In the genomic region with DNA sequence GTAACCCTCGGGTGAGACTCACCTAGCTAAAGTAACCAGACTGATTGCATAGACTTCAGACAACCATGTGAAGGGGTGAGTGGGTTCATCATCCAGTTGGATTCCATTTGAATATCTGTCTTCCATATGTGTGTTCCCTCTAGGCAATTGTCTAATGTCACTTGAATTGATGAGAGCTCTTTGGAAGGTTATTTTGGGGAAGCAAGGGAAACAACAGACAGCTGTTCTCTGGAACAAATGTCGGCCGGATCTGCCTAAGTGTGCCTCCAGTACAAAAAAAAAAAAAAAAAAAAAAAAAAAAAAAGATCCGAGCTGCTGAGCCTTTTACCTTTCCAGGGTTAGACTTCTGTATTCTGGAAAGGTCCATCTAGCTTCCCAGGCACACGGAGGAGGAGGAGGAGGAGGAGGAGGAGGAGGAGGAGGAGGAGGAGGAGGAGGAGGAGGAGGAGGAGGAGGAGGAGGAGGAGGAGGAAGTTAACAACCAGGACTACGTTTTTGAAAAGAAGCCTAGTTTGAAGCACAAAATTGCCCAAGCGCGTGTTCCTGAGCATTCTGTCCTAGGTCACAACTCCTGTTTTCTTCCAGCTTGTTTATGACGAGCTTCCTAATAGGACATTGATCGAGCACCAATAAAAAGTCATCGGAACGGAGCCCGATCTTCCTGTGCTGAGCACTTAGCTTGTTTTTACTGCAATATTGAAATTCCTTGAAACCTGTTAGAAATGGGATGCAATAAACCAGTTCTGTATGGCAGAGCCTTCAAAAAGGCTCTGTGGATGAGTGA, we compare ENCODE assay signal across 27 mouse cellular contexts. TPM values are rescaled to one million over a fixed set of nuclear protein-coding genes. Genes with fewer than 3 reads are reported as not detected.
"Had no signal": no experiment of that assay in that cellular context is flagged by ENCODE, and none has a peak within 500 bp of the region (broad histone marks: within the 10 kb centered on the region; RNA-seq: fewer than 3 reads in every experiment).

No protein-coding gene starts in this region.

- H3K9me3 ChIP-seq: intestine, embryonic 15.5 days; limb, embryonic 10.5 days; limb, embryonic 13.5 days; liver, embryonic 12.5 days; liver, embryonic 15.5 days; neural tube, embryonic 12.5 days; neural tube, embryonic 15.5 days; stomach, embryonic 15.5 days had no signal

- H3K9ac ChIP-seq: intestine, embryonic 15.5 days; limb, embryonic 13.5 days; liver, embryonic 12.5 days; liver, embryonic 15.5 days; neural tube, embryonic 12.5 days; neural tube, embryonic 15.5 days; stomach, embryonic 15.5 days had no signal

- DNase-seq: kidney, adult 18-20 months; kidney, postnatal 10 days; liver; midbrain, embryonic 14.5 days; right cerebral cortex, adult 18-20 months; right cerebral cortex, postnatal 25 days; spleen, adult 18-20 months; thymus, adult 2 months; thymus, postnatal 14 days; thymus, postnatal 4 days had no signal

- ATAC-seq: intestine, embryonic 15.5 days; liver, embryonic 12.5 days had no signal

- H3K4me1 ChIP-seq: intestine, embryonic 15.5 days; limb, embryonic 13.5 days; liver, embryonic 12.5 days; liver, embryonic 15.5 days; stomach, embryonic 15.5 days had no signal

- H3K36me3 ChIP-seq: intestine, embryonic 15.5 days; limb, embryonic 10.5 days; limb, embryonic 13.5 days; liver, embryonic 12.5 days; liver, embryonic 15.5 days; neural tube, embryonic 12.5 days; neural tube, embryonic 15.5 days; stomach, embryonic 15.5 days had no signal

- H3K4me2 ChIP-seq: intestine, embryonic 15.5 days; limb, embryonic 13.5 days; liver, embryonic 12.5 days; liver, embryonic 15.5 days; midbrain, embryonic 11.5 days; neural tube, embryonic 12.5 days; neural tube, embryonic 15.5 days; stomach, embryonic 15.5 days had no signal

- H3K27ac ChIP-seq: intestine, embryonic 15.5 days; limb, embryonic 10.5 days; limb, embryonic 13.5 days; liver, embryonic 12.5 days; liver, embryonic 15.5 days; neural tube, embryonic 12.5 days; neural tube, embryonic 15.5 days; stomach, embryonic 15.5 days had no signal

- H3K4me3 ChIP-seq: intestine, embryonic 15.5 days; limb, embryonic 10.5 days; limb, embryonic 13.5 days; liver, embryonic 12.5 days; liver, embryonic 15.5 days; neural tube, embryonic 12.5 days; neural tube, embryonic 15.5 days; stomach, embryonic 15.5 days had no signal

- H3K27me3 ChIP-seq: intestine, embryonic 15.5 days; neural tube, embryonic 12.5 days; neural tube, embryonic 15.5 days had no signal

RNA-seq across cellular contexts. Expression of a gene that starts 3.1 kb away (rescaled TPM):
- total RNA-seq: layer of hippocampus, postnatal 14 days; left cerebral cortex, adult 18-20 months; left cerebral cortex, postnatal 25 days; megakaryocyte progenitor cell, adult 5-6 weeks; megakaryocyte-erythroid progenitor cell, adult 5-6 weeks; midbrain, postnatal 0 days had no signal
- polyA plus RNA-seq: intestine, embryonic 15.5 days; kidney, embryonic 14.5 days; limb, embryonic 10.5 days; limb, embryonic 13.5 days; liver, embryonic 12.5 days; liver, embryonic 15.5 days; lung, embryonic 16.5 days; stomach, embryonic 15.5 days; thymus, adult 2 months had no signal

RNA-seq across cellular contexts. Expression of a gene that starts 35.2 kb away (rescaled TPM):
- total RNA-seq: megakaryocyte progenitor cell, adult 5-6 weeks; megakaryocyte-erythroid progenitor cell, adult 5-6 weeks had no signal
- polyA plus RNA-seq: liver, embryonic 12.5 days; liver, embryonic 15.5 days; thymus, adult 2 months had no signal

RNA-seq across cellular contexts. Expression of a gene that starts 35.3 kb away (rescaled TPM):
- total RNA-seq: megakaryocyte progenitor cell, adult 5-6 weeks; megakaryocyte-erythroid progenitor cell, adult 5-6 weeks had no signal
- polyA plus RNA-seq: liver, embryonic 12.5 days; liver, embryonic 15.5 days; thymus, adult 2 months had no signal
